Mouse (Mus musculus) cerebellum, postnatal 4 days (tissue): Measurements from ENCODE around the gene 4930564D02Rik.
A peak's percentile ranks its signal among the peaks of the same experiment; 100 is the strongest.

Experiments used
- DNase-seq, 2 experiments: peaks; one replicate each; pipeline ENCODE4 v3.0.0; 2022; ENCODE audit warnings: low spot score in 2 of 2, mixed read lengths in 1 of 2

The 4930564D02Rik gene

GRCm38 (mm10) chr3:105113859-105114258, 47.2 kb downstream of the 4930564D02Rik start:
- DNase-seq: no peak

- peak; percentile 43 to 77 for DNase-seq
These were observed 47.6 kb downstream of the 4930564D02Rik start for GRCm38 (mm10) chr3:105114269-105114668.

- DNase-seq: no peak
These were observed 50.0 kb downstream of the 4930564D02Rik start for GRCm38 (mm10) chr3:105116596-105116995.

GRCm38 (mm10) chr3:105123776-105124175, 57.1 kb downstream of the 4930564D02Rik start:
- no peak for DNase-seq

- DNase-seq: no peak
These were observed 61.2 kb downstream of the 4930564D02Rik start for GRCm38 (mm10) chr3:105127881-105128280.
